Mouse (Mus musculus) heart, postnatal 0 days (tissue): Measurements from ENCODE around the gene Myo10. TPM values are rescaled to one million over a fixed set of nuclear protein-coding genes. Genes with fewer than 3 reads are reported as not detected.

Experiments used
- ATAC-seq: fragments of 200-750 bp; cut with Nextera tagmentation; 2 replicates; pipeline ENCODE4 v1.8.0; 2017; ENCODE audit warnings: low read depth, moderate number of reproducible peaks, moderate library complexity; ENCODE audit not compliant: insufficient read depth
- DNase-seq: peaks from one replicate; pipeline ENCODE4 v3.0.0-alpha.2; 2016; ENCODE audit warnings: low spot score
- H3K27ac ChIP-seq: fragments of 300-500 bp; sonication (generic); 2 replicates; pipeline ENCODE4 v1.5.1; 2014; ENCODE audit warnings: low read depth, mild to moderate bottlenecking
- H3K27me3 ChIP-seq: fragments of 300-500 bp; sonication (generic); 2 replicates; pipeline ENCODE4 v1.6.1; 2014; ENCODE audit warnings: low read length, mixed read lengths; ENCODE audit not compliant: control insufficient read depth, insufficient read depth
- H3K36me3 ChIP-seq: fragments of 300-500 bp; sonication (generic); replicated peaks from 2 replicates; pipeline ENCODE4 v1.6.1; 2014; ENCODE audit warnings: low read length, mixed read lengths; ENCODE audit not compliant: control insufficient read depth, insufficient read depth
- H3K4me1 ChIP-seq: fragments of 300-500 bp; sonication (generic); 2 replicates; pipeline ENCODE4 v1.6.1; 2014; ENCODE audit warnings: antibody characterized with exemption; ENCODE audit not compliant: control insufficient read depth, insufficient read depth
- H3K4me2 ChIP-seq: fragments of 300-500 bp; sonication (generic); 2 replicates; pipeline ENCODE4 v1.6.1; 2014; ENCODE audit warnings: low read depth, mild to moderate bottlenecking, low read length, moderate library complexity
- H3K4me3 ChIP-seq: fragments of 300-500 bp; sonication (generic); 2 replicates; pipeline ENCODE4 v1.5.1; 2014; ENCODE audit warnings: low read depth, low read length
- H3K9ac ChIP-seq: fragments of 300-500 bp; sonication (generic); replicated peaks from 2 replicates; pipeline ENCODE4 v1.6.1; 2014; ENCODE audit warnings: low read depth, low read length, mixed read lengths
- H3K9me3 ChIP-seq: fragments of 300-500 bp; sonication (generic); replicated peaks from 2 replicates; pipeline ENCODE4 v1.6.1; 2016; ENCODE audit warnings: low read length; ENCODE audit not compliant: control insufficient read depth
- CTCF ChIP-seq: IDR thresholded peaks from 2 replicates; pipeline ENCODE4 v1.5.1; 2016; ENCODE audit warnings: antibody characterized with exemption, control low read depth, low read depth
- EP300 ChIP-seq: IDR thresholded peaks from 2 replicates; pipeline ENCODE4 v1.6.1; 2016; ENCODE audit warnings: antibody characterized with exemption, low read depth
- WGBS: fragments of 180-500 bp; shearing (Covaris S2); extraction: QIAGEN DNeasy Blood & Tissue Kit; methylation state at CpG from one replicate; pipeline ENCODE4 v1.1.7; 2014; 5-methylcytosine and 5-hydroxymethylcytosine counted together
- polyA plus RNA-seq: library from polyadenylated mRNA; unstranded; fragments of >200 nt; fragmentation: Nextera tagmentation; extraction: Ambion mirVana; gene quantifications from 2 replicates; pipeline ENCODE4 v1.2.1, GENCODE M21; 2015
- total RNA-seq: library from RNA; depleted of rRNA; stranded (reverse); fragments of >200 nt; gene quantifications from 2 replicates; pipeline ENCODE4 v1.2.3, GENCODE M21; 2014; ENCODE audit warnings: low replicate concordance

Gene Myo10
- total and polyA plus RNA-seq, 2 experiments from 2014 or later = 6.2 to 7.6 TPM

DNA sequence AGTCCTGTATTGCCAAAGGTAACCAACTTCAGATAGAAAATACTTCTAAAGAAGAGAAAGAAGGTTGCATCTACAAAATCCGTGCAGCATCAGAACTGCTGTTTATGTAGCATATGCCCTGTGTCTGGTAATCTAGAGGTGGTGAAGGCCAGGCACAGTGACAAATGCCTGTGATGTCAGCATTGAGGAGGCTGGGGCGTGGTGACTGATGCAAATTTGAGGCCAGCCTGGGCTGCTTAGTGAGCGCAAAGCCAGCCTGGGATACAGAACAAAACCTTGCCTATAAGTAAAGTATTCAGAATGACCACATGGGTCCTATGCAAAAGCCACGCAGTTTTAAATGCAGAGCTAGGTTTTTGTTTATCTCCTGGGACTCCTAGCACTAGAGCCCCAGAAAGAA lies 106.2 kb downstream of the Myo10 start:
- Histone ChIP-seq H3K27me3 (no peaks in the 10 kb centered on the region), H3K27ac (peak overlapping the region; percentile 78; the same call in 1 of the 2 replicates), H3K36me3 (no peaks in the 10 kb centered on the region), H3K4me3 (no peak overlapping the region), H3K4me1 (peaks cover 9% of the 10 kb centered on the region; the same call in 1 of the 2 replicates), H3K4me2 (no peak overlapping the region), H3K9me3 (no peaks in the 10 kb centered on the region), H3K9ac (no peak overlapping the region)
- WGBS = 66% methylated on average over 4 of the region's 4 CpGs
- no peak for ATAC-seq
- DNase-seq = no peak
- no peak for TF ChIP-seq EP300
- no peak for TF ChIP-seq CTCF

- Histone ChIP-seq H3K27ac (no peak overlapping the region), H3K4me3 (no peak overlapping the region), H3K36me3 (peaks cover 9% of the 10 kb centered on the region), H3K9ac (no peak overlapping the region), H3K27me3 (no peaks in the 10 kb centered on the region), H3K9me3 (no peaks in the 10 kb centered on the region), H3K4me1 (peaks cover 9% of the 10 kb centered on the region; the same call in 1 of the 2 replicates), H3K4me2 (peak overlapping the region; percentile 15; the same call in 1 of the 2 replicates)
- peak; percentile 53 for TF ChIP-seq CTCF
- TF ChIP-seq EP300 = no peak
- ATAC-seq (no peak), DNase-seq (peak; percentile 24)
- WGBS = 40% methylated on average over 9 of the region's 9 CpGs
These were observed 108.7 kb downstream of the Myo10 start for GRCm38 (mm10) chr15:25731053-25731452.

DNA sequence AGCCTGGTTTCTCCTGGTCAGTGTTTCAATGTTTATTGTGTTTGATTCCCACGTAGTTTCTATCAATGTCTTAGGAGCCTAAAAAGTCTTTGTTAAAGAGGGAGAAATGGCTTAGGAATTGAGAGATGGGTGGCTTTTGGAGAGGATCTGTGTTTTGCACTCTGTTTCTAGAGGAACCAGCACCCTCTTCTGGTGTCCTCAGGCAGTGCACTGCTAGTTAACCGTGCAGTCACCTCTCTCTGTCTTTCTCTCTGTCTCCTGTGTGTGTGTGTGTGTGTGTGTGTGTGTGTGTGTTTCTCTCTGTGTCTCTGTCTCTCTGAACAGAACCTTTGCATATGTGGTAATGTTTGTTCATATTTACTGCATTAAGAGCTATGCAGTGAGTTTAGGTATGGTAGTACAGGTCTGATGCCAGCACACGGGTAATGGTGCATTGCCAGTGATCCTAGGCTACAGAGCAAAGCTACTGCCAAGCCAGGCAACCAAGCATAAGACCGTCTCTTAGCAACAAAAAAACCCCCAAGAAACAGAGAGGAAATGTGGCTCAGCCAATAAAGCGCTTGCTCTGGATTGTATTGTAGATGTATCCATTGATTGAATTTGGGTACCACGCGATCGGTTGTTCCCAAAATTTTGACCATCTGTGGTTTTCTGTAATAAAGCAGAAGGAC lies 110.6 kb downstream of the Myo10 start:
- ATAC-seq (no peak; the same call in 1 of the 2 replicates), DNase-seq (peak; percentile 25)
- Histone ChIP-seq H3K9ac (no peak overlapping the region), H3K27me3 (no peaks in the 10 kb centered on the region), H3K4me1 (0 out of 2 replicates have a peak, but pooled peaks cover 2% of the 10 kb centered on the region), H3K36me3 (peaks cover 22% of the 10 kb centered on the region), H3K27ac (no peak overlapping the region), H3K9me3 (no peaks in the 10 kb centered on the region), H3K4me3 (no peak overlapping the region), H3K4me2 (no peak overlapping the region)
- 80% methylated on average over 8 of the region's 8 CpGs for WGBS
- TF ChIP-seq EP300 = no peak
- peak; percentile 62 for TF ChIP-seq CTCF

- 86% methylated on average over 11 of the region's 11 CpGs for WGBS
- ATAC-seq (no peak), DNase-seq (no peak)
- H3K9me3 ChIP-seq = no peaks in the 10 kb centered on the region
- TF ChIP-seq CTCF (no peak), EP300 (no peak)
- no peaks in the 10 kb centered on the region for H3K27me3 ChIP-seq
- no peak overlapping the region for H3K4me2 ChIP-seq
- no peaks in the 10 kb centered on the region for H3K4me1 ChIP-seq
- no peak overlapping the region for H3K4me3 ChIP-seq
- peaks cover 25% of the 10 kb centered on the region for H3K36me3 ChIP-seq
- no peak overlapping the region for H3K27ac ChIP-seq
- no peak overlapping the region for H3K9ac ChIP-seq
These were observed 111.6 kb downstream of the Myo10 start for GRCm38 (mm10) chr15:25733739-25734430.

DNA sequence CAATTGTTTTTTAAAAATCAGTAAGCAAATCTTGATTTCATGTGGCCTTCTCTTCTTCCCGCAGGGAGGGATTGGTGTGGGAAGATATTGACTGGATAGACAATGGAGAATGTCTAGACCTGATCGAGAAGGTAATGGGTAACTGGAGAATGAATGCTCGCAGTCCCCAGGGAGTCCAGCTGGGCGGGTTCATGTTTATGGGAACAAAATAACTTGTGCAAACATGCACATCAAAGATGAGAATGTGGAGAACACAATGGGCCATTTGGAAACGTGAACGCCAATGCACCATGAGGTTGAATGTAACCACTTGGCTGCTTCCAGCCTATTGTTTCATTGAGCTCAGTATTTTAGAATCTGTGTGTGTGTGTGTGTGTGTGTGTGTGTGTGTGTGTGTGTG lies 114.2 kb downstream of the Myo10 start:
- no peaks in the 10 kb centered on the region for H3K27me3 ChIP-seq
- no peaks in the 10 kb centered on the region for H3K4me1 ChIP-seq
- H3K27ac ChIP-seq = no peak overlapping the region
- no peak overlapping the region for H3K4me3 ChIP-seq
- no peak overlapping the region for H3K4me2 ChIP-seq
- H3K9ac ChIP-seq = no peak overlapping the region
- DNase-seq (no peak), ATAC-seq (no peak)
- TF ChIP-seq CTCF (no peak), EP300 (no peak)
- peaks cover 35% of the 10 kb centered on the region for H3K36me3 ChIP-seq
- WGBS = 80% methylated on average over 6 of the region's 6 CpGs
- no peaks in the 10 kb centered on the region for H3K9me3 ChIP-seq
